Mouse (Mus musculus): ENCODE measurements around the gene Klf8. TPM values are rescaled to one million over a fixed set of nuclear protein-coding genes. Genes with fewer than 3 reads are reported as not detected.
"Not testable (repeated sequence)": the region's sequence is repeated elsewhere in the genome, so short reads cannot be mapped to it uniquely, and the experiment has no call there.

The Klf8 gene
- polyA plus RNA-seq (2012; rRNA removed), result 0.09 and 0.20 TPM in 2 replicates

- TF ChIP-seq CTCF (IDR thresholded peaks at IDR 0.05; ENCODE audit: extremely low read depth, insufficient read length, insufficient replicate concordance, low read depth, low read length), result no peak
- no peak for TF ChIP-seq POLR2A (IDR thresholded peaks at IDR 0.05; ENCODE audit: low read depth, low read length)
- Histone ChIP-seq H3K4me3 (ENCODE audit: low read depth, low read length) (peak within 1 kb of the TSS; percentile 56), H3K4me1 (ENCODE audit: control insufficient read depth, insufficient read depth, insufficient read length, low read length) (no peaks in the 10 kb centered on the region), H3K27ac (ENCODE audit: insufficient read depth, low read depth, low read length) (no peak within 1 kb of the TSS), H3K27me3 (ENCODE audit: control insufficient read depth, insufficient read depth, low read length) (no peaks in the 10 kb centered on the region), H3K36me3 (ENCODE audit: control insufficient read depth, insufficient read depth, low read length) (no peaks in the 10 kb centered on the region)
- WGBS, result 22% methylated on average over 17 of the region's 17 CpGs
Observed at GRCm38 (mm10) chrX:153237304-153237919, at the start of gene Klf8. Klf8 (plus strand) TSS chrX:153237466.

GRCm38 (mm10) chrX:153199185-153199584, 38.1 kb upstream of the Klf8 start:
- not testable (repeated sequence) for H3K27me3 ChIP-seq (ENCODE audit: control insufficient read depth, insufficient read depth, low read length); H3K4me3 ChIP-seq (ENCODE audit: low read depth, low read length); H3K27ac ChIP-seq (ENCODE audit: insufficient read depth, low read depth, low read length); H3K4me1 ChIP-seq (ENCODE audit: control insufficient read depth, insufficient read depth, insufficient read length, low read length); H3K36me3 ChIP-seq (ENCODE audit: control insufficient read depth, insufficient read depth, low read length)
- 67% methylated on average over 2 of the region's 2 CpGs for WGBS

- H3K27ac ChIP-seq (ENCODE audit: insufficient read depth, low read depth, low read length), result no peak overlapping the region
- H3K27me3 ChIP-seq (ENCODE audit: control insufficient read depth, insufficient read depth, low read length), result no peaks in the 10 kb centered on the region
- TF ChIP-seq POLR2A (IDR thresholded peaks at IDR 0.05; ENCODE audit: low read depth, low read length) (no peak), CTCF (IDR thresholded peaks at IDR 0.05; ENCODE audit: extremely low read depth, insufficient read length, insufficient replicate concordance, low read depth, low read length) (no peak)
- no peak overlapping the region for H3K4me3 ChIP-seq (ENCODE audit: low read depth, low read length)
- no peaks in the 10 kb centered on the region for H3K4me1 ChIP-seq (ENCODE audit: control insufficient read depth, insufficient read depth, insufficient read length, low read length)
- 75% methylated on average over 1 of the region's 1 CpGs for WGBS
- H3K36me3 ChIP-seq (ENCODE audit: control insufficient read depth, insufficient read depth, low read length), result no peaks in the 10 kb centered on the region
Observed at GRCm38 (mm10) chrX:153211101-153211500, 26.2 kb upstream of the Klf8 start.

- Histone ChIP-seq H3K27me3 (ENCODE audit: control insufficient read depth, insufficient read depth, low read length) (no peaks in the 10 kb centered on the region), H3K4me1 (ENCODE audit: control insufficient read depth, insufficient read depth, insufficient read length, low read length) (no peaks in the 10 kb centered on the region), H3K4me3 (ENCODE audit: low read depth, low read length) (no peak overlapping the region), H3K27ac (ENCODE audit: insufficient read depth, low read depth, low read length) (no peak overlapping the region), H3K36me3 (ENCODE audit: control insufficient read depth, insufficient read depth, low read length) (no peaks in the 10 kb centered on the region)
- no peak for TF ChIP-seq CTCF (IDR thresholded peaks at IDR 0.05; ENCODE audit: extremely low read depth, insufficient read length, insufficient replicate concordance, low read depth, low read length)
- TF ChIP-seq POLR2A (IDR thresholded peaks at IDR 0.05; ENCODE audit: low read depth, low read length), result no peak
- 34% methylated on average over 2 of the region's 2 CpGs for WGBS
Observed at GRCm38 (mm10) chrX:153231240-153231639, 6.0 kb upstream of the Klf8 start.

- Histone ChIP-seq H3K27ac (ENCODE audit: insufficient read depth, low read depth, low read length) (no peak overlapping the region), H3K36me3 (ENCODE audit: control insufficient read depth, insufficient read depth, low read length) (no peaks in the 10 kb centered on the region), H3K4me3 (ENCODE audit: low read depth, low read length) (no peak overlapping the region), H3K27me3 (ENCODE audit: control insufficient read depth, insufficient read depth, low read length) (no peaks in the 10 kb centered on the region), H3K4me1 (ENCODE audit: control insufficient read depth, insufficient read depth, insufficient read length, low read length) (no peaks in the 10 kb centered on the region)
- TF ChIP-seq CTCF (IDR thresholded peaks at IDR 0.05; ENCODE audit: extremely low read depth, insufficient read length, insufficient replicate concordance, low read depth, low read length), result no peak
- TF ChIP-seq POLR2A (IDR thresholded peaks at IDR 0.05; ENCODE audit: low read depth, low read length), result no peak
- WGBS, result 29% methylated on average over 10 of the region's 10 CpGs
Observed at GRCm38 (mm10) chrX:153233255-153233654, 4.0 kb upstream of the Klf8 start.

- no peaks in the 10 kb centered on the region for H3K36me3 ChIP-seq (ENCODE audit: control insufficient read depth, insufficient read depth, low read length)
- peak overlapping the region; percentile 56 for H3K4me3 ChIP-seq (ENCODE audit: low read depth, low read length)
- no peaks in the 10 kb centered on the region for H3K4me1 ChIP-seq (ENCODE audit: control insufficient read depth, insufficient read depth, insufficient read length, low read length)
- WGBS, result 17% methylated on average over 23 of the region's 23 CpGs
- H3K27me3 ChIP-seq (ENCODE audit: control insufficient read depth, insufficient read depth, low read length), result no peaks in the 10 kb centered on the region
- no peak for TF ChIP-seq POLR2A (IDR thresholded peaks at IDR 0.05; ENCODE audit: low read depth, low read length)
- no peak for TF ChIP-seq CTCF (IDR thresholded peaks at IDR 0.05; ENCODE audit: extremely low read depth, insufficient read length, insufficient replicate concordance, low read depth, low read length)
- no peak overlapping the region for H3K27ac ChIP-seq (ENCODE audit: insufficient read depth, low read depth, low read length)
Observed at GRCm38 (mm10) chrX:153237920-153238504, 746 bp downstream of the Klf8 start.

- Histone ChIP-seq H3K27me3 (ENCODE audit: control insufficient read depth, insufficient read depth, low read length) (no peaks in the 10 kb centered on the region), H3K4me3 (ENCODE audit: low read depth, low read length) (no peak overlapping the region), H3K36me3 (ENCODE audit: control insufficient read depth, insufficient read depth, low read length) (no peaks in the 10 kb centered on the region), H3K4me1 (ENCODE audit: control insufficient read depth, insufficient read depth, insufficient read length, low read length) (no peaks in the 10 kb centered on the region), H3K27ac (ENCODE audit: insufficient read depth, low read depth, low read length) (no peak overlapping the region)
- no peak for TF ChIP-seq CTCF (IDR thresholded peaks at IDR 0.05; ENCODE audit: extremely low read depth, insufficient read length, insufficient replicate concordance, low read depth, low read length)
- no peak for TF ChIP-seq POLR2A (IDR thresholded peaks at IDR 0.05; ENCODE audit: low read depth, low read length)
- WGBS, result 73% methylated on average over 1 of the region's 1 CpGs
Observed at GRCm38 (mm10) chrX:153254256-153254655, 17.0 kb downstream of the Klf8 start.
